Mouse (Mus musculus) lung, adult 18-20 months (tissue): ENCODE measurements around the gene Iqcd.

ENCODE experiments used
- DNase-seq, 2 experiments: peaks; one replicate each; pipeline ENCODE4 v3.0.0; 2022; ENCODE audit warnings: mixed read lengths in 2 of 2

Gene Iqcd

GRCm38 (mm10) chr5:120634131-120634530 lies 45.3 kb downstream of the Iqcd start, which contains the start of gene Cfap73:
Cfap73 (minus strand) TSS chr5:120634235.
- DNase-seq, result peak in 1 of 2 experiments; percentile 36

- no peak for DNase-seq
Observed at GRCm38 (mm10) chr5:120634860-120635259, 46.0 kb downstream of the Iqcd start.

GRCm38 (mm10) chr5:120635633-120636032 lies 46.8 kb downstream of the Iqcd start:
- DNase-seq, result no peak

DNA sequence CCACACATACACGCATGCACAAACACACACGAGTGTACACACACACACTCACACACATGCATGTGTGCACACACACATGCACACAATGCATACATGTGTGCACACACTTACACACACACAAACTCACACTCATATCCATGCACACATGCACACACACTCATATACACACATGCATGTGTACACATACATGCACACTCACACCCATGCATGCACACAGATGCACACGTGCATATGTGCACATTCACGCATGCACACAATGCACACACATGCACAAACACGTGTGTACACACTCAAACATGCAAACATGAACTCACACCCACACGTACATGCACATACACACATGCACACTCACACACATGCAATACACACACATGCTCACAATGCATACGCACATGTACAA lies 51.3 kb downstream of the Iqcd start:
- no peak for DNase-seq

GRCm38 (mm10) chr5:120643365-120644085 lies 54.7 kb downstream of the Iqcd start:
- DNase-seq, result no peak

- no peak for DNase-seq
Observed at GRCm38 (mm10) chr5:120644227-120644626, 55.4 kb downstream of the Iqcd start.

GRCm38 (mm10) chr5:120645851-120646250 lies 57.0 kb downstream of the Iqcd start:
- DNase-seq, result no peak

DNA sequence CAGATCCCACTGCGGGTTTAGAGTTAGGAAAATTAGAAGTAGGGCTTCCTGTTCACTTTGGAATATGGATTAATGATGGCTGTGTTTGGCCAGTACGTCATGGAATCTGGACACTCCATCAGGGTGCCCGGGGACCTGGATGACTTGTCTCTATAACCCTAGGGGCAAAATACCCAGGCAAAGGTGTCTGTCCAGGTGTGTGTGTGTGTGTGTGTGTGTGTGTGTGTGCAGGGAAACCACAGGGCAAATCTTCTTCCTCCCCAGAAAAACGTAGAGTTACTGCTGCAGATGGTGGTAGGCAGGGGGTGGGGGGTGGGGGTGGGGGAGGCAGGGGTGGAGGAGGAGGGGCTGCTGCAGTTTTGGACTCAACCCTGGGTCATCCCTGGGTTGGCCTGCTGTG lies 58.5 kb downstream of the Iqcd start:
- DNase-seq, result no peak

DNA sequence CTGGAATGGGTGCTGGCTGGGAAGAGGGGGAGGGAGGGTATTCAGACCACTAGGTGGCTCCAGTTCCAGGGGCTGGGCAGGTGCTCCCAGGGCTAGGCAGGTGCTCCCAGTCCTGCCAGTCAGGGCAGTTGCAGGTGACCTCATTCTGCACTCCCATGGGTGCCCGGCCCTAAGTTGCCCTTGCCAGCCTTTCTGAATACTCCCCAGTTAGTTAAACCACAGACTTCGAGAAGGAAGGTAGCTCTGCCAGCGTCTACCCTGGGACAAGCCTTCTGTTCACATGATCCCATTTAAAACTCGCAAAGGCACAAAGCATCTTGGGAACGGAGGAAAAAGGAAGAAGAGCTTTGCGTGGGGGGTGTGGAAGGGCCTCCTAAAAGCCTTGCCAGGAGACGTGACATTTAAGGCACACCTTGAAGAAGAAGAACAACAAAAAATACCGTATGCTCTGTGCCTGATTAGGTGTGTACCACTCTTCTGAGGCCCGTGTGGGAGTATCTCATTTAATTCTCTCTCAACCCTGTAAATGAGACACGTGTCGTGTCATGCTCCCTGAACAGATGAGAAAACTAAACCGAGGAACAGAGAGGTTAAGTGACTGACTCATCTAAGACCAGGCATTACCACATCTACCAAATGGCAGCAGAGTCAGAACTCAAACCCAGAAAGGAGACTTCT lies 59.1 kb downstream of the Iqcd start:
- no peak for DNase-seq

GRCm38 (mm10) chr5:120648569-120649373 lies 60.0 kb downstream of the Iqcd start, which contains the start of gene Rasal1:
Rasal1 (plus strand) TSS chr5:120648812.
- DNase-seq, result peak; percentile 21 to 34

GRCm38 (mm10) chr5:120649374-120649933 lies 60.6 kb downstream of the Iqcd start:
- no peak for DNase-seq

- DNase-seq, result no peak
Observed at GRCm38 (mm10) chr5:120649938-120650337, 61.1 kb downstream of the Iqcd start.

GRCm38 (mm10) chr5:120651230-120651629 lies 62.4 kb downstream of the Iqcd start:
- DNase-seq, result no peak

- DNase-seq, result no peak
Observed at GRCm38 (mm10) chr5:120652915-120653701, 64.3 kb downstream of the Iqcd start.

- DNase-seq, result no peak
Observed at GRCm38 (mm10) chr5:120653873-120654272, 65.1 kb downstream of the Iqcd start.

GRCm38 (mm10) chr5:120656281-120656751 lies 67.5 kb downstream of the Iqcd start:
- no peak for DNase-seq
